Mouse (Mus musculus) G1E-ER4 (cell line): ENCODE measurements around the gene Efcab2. TPM values are rescaled to one million over a fixed set of nuclear protein-coding genes. Genes with fewer than 3 reads are reported as not detected.

Source experiments
- GATA1 ChIP-seq: IDR thresholded peaks from one replicate; pipeline ENCODE4 v1.8.0; 2012; ENCODE audit warnings: low read length, inconsistent platforms
- polyA plus RNA-seq: library from polyadenylated mRNA; stranded (reverse); fragments of >175 nt; gene quantifications from 2 replicates; pipeline ENCODE4 v1.2.3, GENCODE M21; 2012

The Efcab2 gene
- polyA plus RNA-seq, result 0.05 and 0.09 TPM in 2 replicates

DNA sequence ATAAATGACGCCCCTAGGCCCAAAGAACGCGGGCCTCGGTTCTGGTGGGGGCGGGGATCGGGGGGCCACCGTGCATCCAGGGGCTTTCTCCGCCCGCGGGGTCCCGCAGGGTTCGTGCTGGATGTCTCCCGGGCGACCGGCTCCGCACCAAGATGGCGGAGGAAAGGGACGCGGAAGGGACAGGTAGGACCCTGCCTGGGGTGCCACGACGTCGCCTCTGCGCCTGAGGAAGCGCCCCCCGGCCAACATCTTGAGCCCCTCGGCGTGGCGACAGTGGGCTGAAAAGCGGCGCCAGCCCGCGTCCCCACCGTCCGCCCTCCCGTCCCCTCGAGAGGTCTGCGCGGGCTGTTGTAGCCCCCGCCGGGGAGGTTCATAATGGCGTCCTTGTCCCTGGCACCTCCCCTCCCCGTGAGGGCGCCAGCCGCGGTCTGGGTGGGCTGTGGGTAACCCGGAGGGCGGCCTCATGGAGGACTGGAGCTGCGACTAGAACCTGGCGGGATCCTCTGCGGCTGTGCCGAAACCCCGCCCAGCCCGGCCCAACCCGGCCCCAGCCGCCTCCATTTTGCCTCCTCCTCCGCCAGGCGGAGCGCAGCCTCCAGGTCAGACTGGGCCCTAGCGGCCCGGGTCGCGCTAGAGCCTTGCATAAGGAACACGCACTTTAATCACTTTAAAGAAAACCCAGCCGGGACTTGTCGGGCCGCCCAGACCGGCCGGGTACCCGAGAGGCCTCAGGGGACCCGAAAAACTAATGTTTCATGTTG lies at the start of gene Efcab2:
TSS of gene Efcab2 (plus strand) at position 135 of the 761 bp plus-strand sequence.
- TF ChIP-seq GATA1, result no peak

DNA sequence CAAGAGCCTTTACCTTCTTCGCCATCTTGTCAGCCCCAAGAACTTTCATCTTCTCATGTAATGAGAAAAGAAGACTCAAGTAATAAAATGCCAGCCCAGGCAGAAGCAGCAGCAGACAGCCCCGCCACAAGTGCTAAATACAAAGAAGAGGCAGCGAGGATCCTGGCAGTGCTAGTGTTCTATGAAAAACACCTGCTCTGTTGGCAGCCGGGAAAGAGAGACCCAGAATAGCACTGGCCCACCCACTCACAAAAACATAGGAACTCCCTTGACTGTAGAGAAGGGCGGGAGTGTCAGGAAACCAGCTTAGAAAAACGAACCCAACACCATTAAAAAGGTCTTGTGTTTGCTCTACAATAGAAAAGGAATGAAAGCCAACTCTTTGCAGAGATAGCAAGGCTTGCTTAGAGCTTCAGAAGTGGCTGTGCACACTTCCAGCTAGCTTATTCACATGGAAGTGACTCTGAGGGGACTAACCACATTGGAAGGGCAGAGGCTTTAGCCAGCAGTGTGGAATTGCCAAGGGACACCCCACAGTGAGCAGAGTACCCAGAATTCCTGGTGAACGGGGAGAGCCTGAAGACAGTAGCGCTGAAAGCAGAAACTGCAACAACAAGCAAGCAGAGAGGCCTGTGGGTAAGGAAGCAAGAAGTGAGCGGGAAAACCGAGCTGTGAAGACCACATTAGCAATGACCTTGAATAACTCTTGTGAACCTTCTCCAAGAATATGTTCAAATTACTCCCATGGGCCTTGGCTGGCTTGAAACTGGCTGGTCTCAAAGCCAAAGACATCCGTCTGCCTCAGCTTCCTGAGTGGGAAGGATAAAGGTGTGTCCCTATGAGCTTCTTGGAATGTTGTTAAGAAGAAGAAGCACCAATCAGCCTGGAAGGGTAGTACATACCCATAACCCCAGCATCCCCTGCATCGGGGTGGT lies 47.8 kb upstream of the Efcab2 start:
- TF ChIP-seq GATA1, result no peak

DNA sequence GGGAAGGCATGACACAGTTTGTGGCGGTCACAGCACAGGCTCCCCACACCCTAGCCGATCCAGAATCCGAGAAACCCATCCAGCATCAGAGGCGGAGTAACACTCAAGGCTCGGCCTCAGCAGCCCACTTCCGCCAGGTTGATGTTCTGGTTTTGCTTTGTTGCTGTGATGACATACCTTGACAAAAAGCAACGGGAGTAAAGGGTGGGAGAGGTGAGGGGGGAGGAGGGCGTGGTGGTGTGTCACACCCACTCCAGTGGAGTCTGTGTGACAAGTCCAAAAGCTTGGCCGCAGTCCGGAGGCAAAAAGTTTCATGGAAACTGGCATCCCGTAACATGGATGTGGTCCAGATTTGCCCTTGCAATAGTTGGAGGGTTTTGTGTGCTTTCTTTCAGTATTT lies 45.6 kb upstream of the Efcab2 start:
- TF ChIP-seq GATA1, result no peak

DNA sequence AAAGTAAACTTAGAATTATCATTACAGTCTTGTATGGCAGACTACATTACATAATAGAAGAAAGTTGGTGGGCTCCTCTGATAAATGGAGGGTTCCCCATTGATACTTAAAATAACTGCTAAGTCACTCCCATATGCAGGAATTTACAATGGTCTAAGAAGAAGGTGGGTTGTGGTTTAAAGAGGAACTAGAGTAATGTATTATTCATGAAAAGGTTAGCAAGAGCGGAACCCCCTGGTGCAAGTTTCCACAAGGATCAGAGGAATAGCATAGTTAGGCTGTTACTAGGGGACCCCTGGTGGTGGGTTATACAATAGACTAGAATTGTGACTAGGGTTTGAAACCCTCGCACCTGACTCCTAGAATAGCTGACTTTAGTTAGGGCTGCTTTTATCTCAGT lies 45.2 kb upstream of the Efcab2 start:
- no peak for TF ChIP-seq GATA1

DNA sequence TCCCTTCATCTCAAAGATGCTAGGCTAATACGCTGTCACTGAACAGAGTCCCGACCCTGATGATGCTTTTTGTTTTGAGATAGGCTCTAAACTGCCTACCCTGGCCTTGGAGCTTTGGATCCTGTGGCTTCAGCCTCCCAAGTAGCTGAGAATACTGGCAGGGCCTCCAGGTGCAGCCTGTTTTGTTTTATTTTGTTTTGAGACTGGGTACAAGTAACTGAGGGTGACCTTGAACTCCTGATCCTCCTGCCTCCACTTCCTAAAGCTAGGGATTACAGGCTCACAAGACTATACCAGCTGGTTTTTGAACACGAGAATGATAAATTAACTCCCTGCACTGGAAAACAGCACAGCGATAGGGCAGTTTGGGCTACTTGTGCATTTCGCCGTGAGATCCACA lies 40.7 kb upstream of the Efcab2 start:
- TF ChIP-seq GATA1, result no peak

DNA sequence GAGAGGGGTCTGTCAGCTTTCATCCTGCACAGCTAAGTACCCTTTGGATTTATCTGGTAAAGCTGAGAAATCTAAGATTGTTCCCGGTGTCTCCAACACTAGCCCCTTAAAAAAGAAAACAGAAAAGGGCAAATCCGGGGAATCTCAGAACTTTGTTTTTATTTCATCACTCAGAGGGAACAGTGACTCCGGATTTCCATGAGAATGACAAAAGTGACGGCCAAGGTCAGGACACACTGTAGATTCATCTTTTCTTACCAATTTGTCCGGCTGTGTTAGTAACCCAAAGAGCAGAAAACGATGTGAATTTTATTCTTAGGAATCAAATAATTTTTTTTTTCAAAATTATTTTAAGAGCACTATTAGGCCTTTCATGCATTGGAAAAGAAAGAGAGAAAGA lies 37.8 kb upstream of the Efcab2 start:
- no peak for TF ChIP-seq GATA1

DNA sequence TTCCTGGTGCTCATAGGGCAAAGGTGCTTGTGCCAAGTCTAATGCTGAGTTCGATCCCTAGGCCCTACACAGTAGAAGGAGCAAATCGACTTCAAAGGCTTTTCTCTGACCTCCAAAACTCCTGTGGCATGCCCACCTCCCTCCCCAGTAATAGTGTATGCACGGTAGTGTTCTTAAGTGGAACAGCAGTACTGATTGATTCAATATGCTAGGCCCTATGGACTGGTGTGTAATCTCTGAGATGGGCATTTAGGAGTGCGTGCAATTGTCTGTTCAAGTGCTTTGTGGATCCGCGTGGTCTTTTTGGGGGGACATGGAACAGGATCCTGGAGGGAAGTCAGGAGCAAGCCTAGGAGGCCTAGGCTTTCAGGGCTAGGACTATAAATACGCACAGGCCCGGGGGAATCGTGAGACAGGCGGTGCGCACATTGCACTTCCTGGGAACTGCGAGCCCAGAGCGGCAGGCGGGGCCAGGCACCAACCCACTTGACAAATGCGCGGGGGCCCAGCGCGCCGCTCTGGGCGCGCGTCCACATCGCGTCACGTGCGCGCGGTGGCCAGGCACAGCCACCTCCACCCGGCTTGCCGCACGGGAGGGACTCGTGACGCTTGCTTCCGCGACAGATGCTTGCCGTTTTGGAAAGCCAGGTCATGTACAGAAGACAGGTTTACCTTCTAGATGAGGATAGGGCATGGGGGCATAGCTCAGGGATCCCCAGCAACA lies 37.2 kb upstream of the Efcab2 start:
- no peak for TF ChIP-seq GATA1

DNA sequence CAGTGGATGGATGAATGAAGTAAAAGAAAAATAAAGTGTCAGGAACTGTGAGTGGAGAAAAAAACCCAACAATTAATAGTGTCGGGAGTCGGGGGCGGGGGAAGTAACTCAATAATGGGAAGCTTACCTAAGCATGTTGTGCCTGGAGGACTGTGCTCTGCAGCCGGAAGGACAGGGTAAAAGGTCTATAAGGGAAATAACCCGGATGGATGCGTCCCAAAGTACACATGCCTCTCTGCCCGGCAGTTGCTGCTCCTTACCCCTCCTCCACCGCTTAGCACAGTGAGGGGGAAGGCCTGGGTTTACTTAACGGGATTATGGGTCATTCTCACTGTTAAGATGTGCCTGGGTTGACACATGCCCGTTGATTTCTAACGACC lies 36.6 kb upstream of the Efcab2 start:
- no peak for TF ChIP-seq GATA1

DNA sequence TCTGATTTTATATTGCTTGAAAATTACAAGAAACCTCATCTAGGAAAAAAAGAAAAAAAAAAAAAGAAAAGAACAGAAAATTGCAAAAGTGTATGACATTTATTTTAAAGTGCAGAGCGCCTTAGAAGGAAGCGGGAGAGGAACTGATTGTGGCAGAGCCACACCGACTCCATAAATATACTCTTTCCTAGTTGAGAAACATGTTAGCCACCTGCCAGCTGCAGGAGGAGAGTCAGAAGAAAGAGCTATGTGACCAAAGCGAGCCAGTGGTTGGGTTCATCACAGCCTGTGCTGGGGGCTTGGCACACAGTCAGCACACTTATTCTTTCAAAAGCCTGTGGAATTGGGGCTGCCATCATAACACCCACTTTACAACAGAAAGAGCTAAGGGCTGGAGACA lies 33.2 kb upstream of the Efcab2 start:
- no peak for TF ChIP-seq GATA1

DNA sequence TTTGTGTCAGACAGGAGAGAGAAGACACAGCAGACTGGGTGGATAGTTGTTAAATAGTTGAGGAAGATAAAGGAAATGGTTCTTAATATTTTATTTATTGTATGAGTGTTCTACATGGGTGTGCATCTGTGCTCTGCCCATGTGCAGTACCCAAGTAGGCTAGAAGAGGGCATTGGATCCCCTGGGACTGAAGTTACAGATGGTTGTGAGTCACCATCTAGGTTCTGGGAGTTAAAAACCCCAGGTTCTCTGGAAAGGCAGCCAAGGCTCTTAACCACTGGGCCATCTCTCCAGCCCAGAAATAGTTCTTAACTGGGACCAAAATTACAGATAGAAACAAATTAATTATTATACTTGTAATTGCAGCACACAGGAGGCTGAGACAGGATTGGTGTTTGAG lies 30.5 kb upstream of the Efcab2 start:
- no peak for TF ChIP-seq GATA1

DNA sequence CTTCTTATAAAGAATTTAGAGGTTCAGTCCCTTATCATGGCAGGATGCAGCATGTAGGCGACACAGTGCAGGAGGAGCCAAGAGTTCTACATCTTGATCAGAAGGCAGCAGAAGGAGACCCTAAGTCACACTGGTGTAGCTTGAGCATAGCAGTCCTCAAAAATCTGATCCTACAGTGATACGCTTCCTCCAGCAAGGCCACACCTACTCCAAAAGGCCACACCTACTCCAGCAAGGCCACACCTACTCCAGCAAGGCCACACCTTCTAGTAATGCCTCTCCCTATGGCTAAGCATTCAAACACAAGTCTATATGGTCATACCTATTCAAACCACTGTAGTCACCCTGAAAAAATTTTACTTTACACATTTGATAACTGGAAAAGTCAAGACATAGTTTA lies 29.8 kb upstream of the Efcab2 start:
- no peak for TF ChIP-seq GATA1

DNA sequence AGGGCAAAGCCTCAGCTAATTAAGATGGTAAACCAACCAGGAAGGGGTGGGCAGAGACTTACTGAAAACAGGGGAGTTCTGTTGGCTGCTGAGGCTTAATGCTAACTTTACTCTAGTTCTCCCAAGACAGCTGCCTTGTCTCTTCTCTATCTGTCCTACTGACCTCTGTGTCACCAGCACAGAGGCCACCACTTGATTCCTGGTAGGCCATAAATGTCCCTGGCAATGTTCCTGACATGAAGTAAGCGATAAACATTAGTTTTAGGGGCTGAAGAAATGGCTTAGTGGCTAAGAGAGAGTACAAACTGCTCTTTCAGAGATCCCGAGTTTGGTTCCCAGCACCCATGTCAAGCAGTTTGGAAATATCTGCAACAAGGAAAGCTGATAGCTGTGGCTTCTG lies 29.0 kb upstream of the Efcab2 start:
- no peak for TF ChIP-seq GATA1

DNA sequence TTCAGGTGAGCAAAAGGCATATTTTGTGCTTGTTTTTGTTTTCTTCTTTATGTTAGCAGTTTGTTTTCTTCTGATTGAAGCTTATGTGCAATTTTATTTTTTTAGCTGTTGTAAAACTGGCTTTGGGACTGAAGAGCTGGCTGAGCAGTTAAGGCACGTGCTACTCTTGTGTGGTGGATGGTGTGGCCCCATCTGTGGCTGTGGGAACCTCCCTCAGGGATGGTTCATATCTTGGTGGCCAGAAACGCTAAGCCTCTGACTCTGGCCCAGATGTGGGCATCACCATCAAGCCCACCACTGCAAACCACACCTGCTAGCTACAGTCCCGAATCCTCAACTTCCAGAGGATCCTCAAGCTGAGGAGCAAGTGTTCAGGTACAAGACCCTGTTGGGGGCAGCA lies 27.8 kb upstream of the Efcab2 start:
- no peak for TF ChIP-seq GATA1

DNA sequence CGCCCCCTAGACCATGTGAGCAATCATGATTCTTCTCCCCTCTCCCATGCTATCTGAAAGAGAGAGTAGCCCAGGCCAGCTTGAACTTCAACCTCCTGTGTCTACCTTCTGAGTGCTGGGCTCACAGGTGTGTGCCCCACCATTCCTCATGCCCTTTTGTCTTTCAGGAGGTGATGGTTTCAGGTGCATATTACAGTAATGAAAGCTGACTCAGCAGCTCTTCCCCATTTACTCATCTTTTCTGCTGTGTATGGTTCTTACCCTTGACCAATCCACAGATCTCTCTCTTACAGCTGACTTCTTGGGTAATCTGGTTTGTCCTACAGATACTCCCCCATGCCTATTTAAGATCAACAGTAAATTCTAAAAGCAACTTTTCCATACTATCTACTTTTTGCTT lies 26.7 kb upstream of the Efcab2 start:
- no peak for TF ChIP-seq GATA1

DNA sequence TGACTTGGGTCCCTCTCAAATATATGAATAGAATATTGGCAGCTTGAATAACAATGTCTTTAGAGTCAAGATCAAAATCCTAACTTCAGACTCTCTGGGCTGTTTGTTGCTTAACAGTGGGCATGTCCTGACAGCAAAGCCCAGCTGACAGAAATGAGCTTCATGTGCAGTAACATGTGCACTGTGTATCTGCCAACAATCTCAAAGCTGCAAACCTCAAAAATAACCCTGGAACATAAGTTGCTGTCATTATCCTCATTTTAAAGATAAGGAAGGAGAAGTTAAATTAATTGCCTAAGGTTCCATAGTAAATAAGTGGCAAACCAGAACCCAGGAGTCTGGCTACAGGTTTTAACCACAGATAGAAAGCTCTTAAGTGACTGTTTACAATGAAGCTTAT lies 23.7 kb upstream of the Efcab2 start:
- TF ChIP-seq GATA1, result no peak

DNA sequence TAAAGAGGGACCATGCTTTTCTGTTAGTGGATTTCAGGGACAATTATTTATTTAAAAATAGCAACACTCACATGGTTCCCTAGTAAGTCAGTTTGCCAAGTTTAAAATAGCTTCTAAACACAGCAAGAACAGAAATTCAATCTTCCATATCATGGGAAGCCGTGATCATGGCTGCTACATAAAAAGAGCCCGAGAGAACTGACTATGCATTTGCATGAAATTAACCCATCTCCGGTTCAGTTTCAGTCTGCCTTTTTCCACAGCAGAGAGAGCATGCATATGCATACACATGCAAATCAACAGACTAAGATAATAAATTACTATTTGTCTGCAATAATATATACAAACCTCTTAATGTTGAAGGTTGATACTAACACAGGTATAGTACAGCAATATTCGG lies 17.1 kb upstream of the Efcab2 start:
- TF ChIP-seq GATA1, result no peak
